In genomic region chr12:31145032-31145781, GRCm38 (mm10) we compare ENCODE assay signal across 12 mouse cellular contexts.
DNase-seq lines count a peak whose midpoint lies in the region; ATAC-seq and TF ChIP-seq lines count a peak whose summit lies in the region.
"Had no signal": no experiment of that assay in that cellular context is flagged by ENCODE, and none has a peak within 500 bp of the region (broad histone marks: within the 10 kb centered on the region; RNA-seq: fewer than 3 reads in every experiment).

No protein-coding gene starts in this region.

- 83% methylated on average over 3 of the region's 3 CpGs for WGBS in forebrain, embryonic 13.5 days
- 75% methylated on average over 3 of the region's 3 CpGs for WGBS in forebrain, postnatal 0 days
- 46% methylated on average over 3 of the region's 3 CpGs for WGBS in heart, embryonic 16.5 days
- 71% methylated on average over 3 of the region's 3 CpGs for WGBS in hindbrain, embryonic 14.5 days

- no peak for ATAC-seq in forebrain, embryonic 13.5 days
- ATAC-seq in forebrain, postnatal 0 days = no peak
- ATAC-seq in heart, embryonic 16.5 days (replicated peaks; ENCODE audit: extremely low read depth, insufficient read depth, low FRiP score) = peak; percentile 72
- no peak for ATAC-seq in hindbrain, embryonic 14.5 days (ENCODE audit: low FRiP score)

- no peak overlapping the region for H3K4me2 ChIP-seq in forebrain, embryonic 13.5 days
- H3K4me2 ChIP-seq in forebrain, postnatal 0 days (ENCODE audit: low read depth) = no peak overlapping the region
- H3K4me2 ChIP-seq in heart, embryonic 16.5 days (ENCODE audit: low read depth, low read length) = no peak overlapping the region
- no peak overlapping the region for H3K4me2 ChIP-seq in hindbrain, embryonic 14.5 days (replicated peaks)

- no peaks in the 10 kb centered on the region for H3K27me3 ChIP-seq in forebrain, embryonic 13.5 days
- H3K27me3 ChIP-seq in forebrain, postnatal 0 days (ENCODE audit: insufficient read depth, low read length) = no peaks in the 10 kb centered on the region
- H3K27me3 ChIP-seq in heart, embryonic 16.5 days (ENCODE audit: control insufficient read depth, insufficient read depth, low read length) = no peaks in the 10 kb centered on the region
- no peaks in the 10 kb centered on the region for H3K27me3 ChIP-seq in hindbrain, embryonic 14.5 days (ENCODE audit: control insufficient read depth, insufficient read depth, low read length)

- no peak for DNase-seq in forebrain, postnatal 0 days
- peak; percentile 38 for DNase-seq in lung, postnatal 36 days
- DNase-seq in lung, postnatal 10 days = no peak
- DNase-seq in yolk sac, embryonic 10.5 days (ENCODE audit: low spot score) = peak; percentile 45
- DNase-seq in left cerebral cortex, adult 18-20 months (ENCODE audit: low spot score in 2 of 2) = no peak
- DNase-seq in hindbrain, embryonic 14.5 days (ENCODE audit: low spot score) = no peak
- DNase-seq: cerebellum, postnatal 25 days; layer of hippocampus, adult 9-11 months had no signal

- H3K36me3 ChIP-seq in forebrain, embryonic 13.5 days (ENCODE audit: poor library complexity, severe bottlenecking) = no peaks in the 10 kb centered on the region
- no peaks in the 10 kb centered on the region for H3K36me3 ChIP-seq in forebrain, postnatal 0 days (ENCODE audit: insufficient read depth)
- no peaks in the 10 kb centered on the region for H3K36me3 ChIP-seq in heart, embryonic 16.5 days (ENCODE audit: control insufficient read depth, insufficient read depth)
- no peaks in the 10 kb centered on the region for H3K36me3 ChIP-seq in hindbrain, embryonic 14.5 days (replicated peaks; ENCODE audit: control insufficient read depth, insufficient read depth)
- H3K36me3 ChIP-seq: forebrain, embryonic 10.5 days had no signal

- H3K27ac ChIP-seq in forebrain, embryonic 13.5 days = 0 out of 2 replicates have a peak overlapping the region, but pooled peaks have one; percentile 19
- no peak overlapping the region for H3K27ac ChIP-seq in forebrain, postnatal 0 days (ENCODE audit: low read depth, low read length)
- peak overlapping the region; percentile 77 for H3K27ac ChIP-seq in heart, embryonic 16.5 days (ENCODE audit: low read length)
- H3K27ac ChIP-seq in hindbrain, embryonic 14.5 days = no peak overlapping the region
- H3K27ac ChIP-seq: forebrain, embryonic 10.5 days; macrophage had no signal

- TF ChIP-seq CTCF in forebrain, postnatal 0 days (IDR thresholded peaks at IDR 0.05; ENCODE audit: low read depth) = no peak

- H3K9ac ChIP-seq in forebrain, embryonic 13.5 days = no peak overlapping the region
- no peak overlapping the region for H3K9ac ChIP-seq in forebrain, postnatal 0 days
- no peak overlapping the region for H3K9ac ChIP-seq in heart, embryonic 16.5 days (ENCODE audit: low read length)
- H3K9ac ChIP-seq in hindbrain, embryonic 14.5 days = no peak overlapping the region

- H3K9me3 ChIP-seq in forebrain, embryonic 13.5 days (replicated peaks) = no peaks in the 10 kb centered on the region
- H3K9me3 ChIP-seq in forebrain, postnatal 0 days (ENCODE audit: low read length) = no peaks in the 10 kb centered on the region
- no peaks in the 10 kb centered on the region for H3K9me3 ChIP-seq in heart, embryonic 16.5 days (replicated peaks; ENCODE audit: control insufficient read depth, low read length)
- H3K9me3 ChIP-seq in hindbrain, embryonic 14.5 days (ENCODE audit: control insufficient read depth, low read length) = no peaks in the 10 kb centered on the region
- H3K9me3 ChIP-seq: forebrain, embryonic 10.5 days had no signal

- no peaks in the 10 kb centered on the region for H3K4me1 ChIP-seq in forebrain, embryonic 13.5 days
- no peaks in the 10 kb centered on the region for H3K4me1 ChIP-seq in forebrain, postnatal 0 days (ENCODE audit: insufficient read depth)
- peaks cover 15% of the 10 kb centered on the region for H3K4me1 ChIP-seq in heart, embryonic 16.5 days (ENCODE audit: control insufficient read depth, insufficient read depth, low read length)
- H3K4me1 ChIP-seq in hindbrain, embryonic 14.5 days (replicated peaks; ENCODE audit: control insufficient read depth, insufficient read depth, low read length) = no peaks in the 10 kb centered on the region

- no peak overlapping the region for H3K4me3 ChIP-seq in forebrain, embryonic 13.5 days
- H3K4me3 ChIP-seq in forebrain, postnatal 0 days (ENCODE audit: low read depth, low read length) = no peak overlapping the region
- no peak overlapping the region for H3K4me3 ChIP-seq in heart, embryonic 16.5 days (ENCODE audit: low read length)
- no peak overlapping the region for H3K4me3 ChIP-seq in hindbrain, embryonic 14.5 days (replicated peaks; ENCODE audit: low read length)
- H3K4me3 ChIP-seq: forebrain, embryonic 10.5 days had no signal

Comparison
In these comparisons a context has a peak if more than half of its experiments do, and no peak if none do; other contexts are left out.
1. H3K27ac ChIP-seq: peak in forebrain, embryonic 13.5 days (single experiment) and heart, embryonic 16.5 days (single experiment); none in forebrain, postnatal 0 days (single experiment) and hindbrain, embryonic 14.5 days (single experiment).
2. DNase-seq: peak in lung, postnatal 36 days (single experiment) and yolk sac, embryonic 10.5 days (single experiment); none in forebrain, postnatal 0 days (single experiment), lung, postnatal 10 days (single experiment), left cerebral cortex, adult 18-20 months (0 of 2) and hindbrain, embryonic 14.5 days (single experiment).